Mouse (Mus musculus) CH12.LX (cell line): Measurements from ENCODE around the gene Prss12. TPM values are rescaled to one million over a fixed set of nuclear protein-coding genes. Genes with fewer than 3 reads are reported as not detected.
"Not testable (repeated sequence)": the region's sequence is repeated elsewhere in the genome, so short reads cannot be mapped to it uniquely, and the experiment has no call there.

ENCODE experiments used
- DNase-seq: peaks from one replicate; pipeline ENCODE4 v3.0.0-alpha.2; 2013; ENCODE audit errors: extremely low read depth
- H3K27ac ChIP-seq: 2 replicates; pipeline ENCODE4 v1.5.1; 2012; ENCODE audit warnings: low read depth, mild to moderate bottlenecking, control low read depth, moderate library complexity; ENCODE audit not compliant: insufficient read depth
- H3K27me3 ChIP-seq: replicated peaks from 2 replicates; pipeline ENCODE3; 2012; ENCODE audit warnings: inconsistent platforms
- H3K36me3 ChIP-seq, 2 experiments: replicated peaks in 1 of 2; 2 replicates each; pipeline versions ENCODE3 to v1.6.1; 2012; ENCODE audit warnings: inconsistent platforms in 1 of 2, low read length in 1 of 2, mild to moderate bottlenecking in 1 of 2, mixed read lengths in 1 of 2, moderate library complexity in 1 of 2; ENCODE audit not compliant: control insufficient read depth in 1 of 2, insufficient read depth in 1 of 2
- H3K4me1 ChIP-seq, 2 experiments: 2 replicates each; pipeline ENCODE4 v1.6.1; 2012; ENCODE audit warnings: inconsistent platforms in 1 of 2, moderate library complexity in 1 of 2; ENCODE audit not compliant: insufficient read depth in 2 of 2, control insufficient read depth in 1 of 2
- H3K4me2 ChIP-seq: 2 replicates; pipeline ENCODE4 v1.6.1; 2012; ENCODE audit warnings: low read depth, mild to moderate bottlenecking, control low read depth; ENCODE audit not compliant: poor library complexity, insufficient read depth, severe bottlenecking
- H3K4me3 ChIP-seq, 3 experiments: fragments of 150-350 bp in 1 of 3; sonication (generic) in 1 of 3; replicated peaks in 1 of 3; 2 replicates each; pipeline versions ENCODE3 to v1.5.1; 2011 to 2012; ENCODE audit warnings: low read depth in 2 of 3, low read length in 2 of 3, mild to moderate bottlenecking in 2 of 3, moderate library complexity in 2 of 3, control low read depth in 1 of 3, improper control_type of control experiment in 1 of 3, inconsistent platforms in 1 of 3, mixed read lengths in 1 of 3; ENCODE audit not compliant: poor library complexity in 1 of 3
- H3K79me2 ChIP-seq: replicated peaks from 2 replicates; pipeline ENCODE4 v1.6.1; 2012; ENCODE audit warnings: mild to moderate bottlenecking, moderate library complexity; ENCODE audit not compliant: control insufficient read depth, poor library complexity, insufficient read depth, severe bottlenecking; ENCODE audit errors: extremely low read depth
- H3K9ac ChIP-seq: 2 replicates; pipeline ENCODE4 v1.6.1; 2012; ENCODE audit warnings: low read depth, mild to moderate bottlenecking, control low read depth, moderate library complexity; ENCODE audit not compliant: insufficient read depth
- H3K9me3 ChIP-seq: replicated peaks from 2 replicates; pipeline ENCODE3; 2012; ENCODE audit warnings: low read length, inconsistent platforms, mixed read lengths
- BHLHE40 ChIP-seq: IDR thresholded peaks from 2 replicates; pipeline ENCODE4 v1.6.1; 2011; ENCODE audit warnings: mild to moderate bottlenecking, low read depth, low read length, improper control_type of control experiment
- CHD1 ChIP-seq: IDR thresholded peaks from 2 replicates; pipeline ENCODE4 v1.6.1; 2012; ENCODE audit warnings: low read depth, low read length, improper control_type of control experiment, inconsistent platforms
- CTCF ChIP-seq, 2 experiments: IDR thresholded peaks in 1 of 2; conservative IDR thresholded peaks in 1 of 2; 2 replicates each; pipeline ENCODE4 v1.5.1; 2011 to 2012; ENCODE audit warnings: low read depth in 2 of 2, low read length in 2 of 2, improper control_type of control experiment in 1 of 2, inconsistent platforms in 1 of 2, mild to moderate bottlenecking in 1 of 2, moderate library complexity in 1 of 2
- ELF1 ChIP-seq: IDR thresholded peaks from 2 replicates; pipeline ENCODE4 v1.6.1; 2014; ENCODE audit warnings: low read depth, mild to moderate bottlenecking, inconsistent platforms, low read length, improper control_type of control experiment
- IRF4 ChIP-seq: IDR thresholded peaks from 2 replicates; pipeline ENCODE4 v1.6.1; 2014; ENCODE audit warnings: low read depth, mild to moderate bottlenecking, inconsistent platforms, low read length, improper control_type of control experiment
- KAT2A ChIP-seq: IDR thresholded peaks from 2 replicates; pipeline ENCODE4 v1.6.1; 2012; ENCODE audit warnings: low read length, improper control_type of control experiment, inconsistent platforms; ENCODE audit not compliant: insufficient replicate concordance
- MAX ChIP-seq: IDR thresholded peaks from 2 replicates; pipeline ENCODE4 v1.6.1; 2011; ENCODE audit warnings: low read length, improper control_type of control experiment
- MXI1 ChIP-seq: IDR thresholded peaks from 2 replicates; pipeline ENCODE4 v1.6.1; 2011; ENCODE audit warnings: mild to moderate bottlenecking, low read depth, low read length, improper control_type of control experiment
- NRF1 ChIP-seq: IDR thresholded peaks from 2 replicates; pipeline ENCODE4 v1.6.1; 2014; ENCODE audit warnings: low read depth, mild to moderate bottlenecking, inconsistent platforms, low read length, improper control_type of control experiment, moderate library complexity
- RCOR1 ChIP-seq: conservative IDR thresholded peaks from 2 replicates; pipeline ENCODE4 v1.6.1; 2012; ENCODE audit warnings: low read depth, mild to moderate bottlenecking, inconsistent platforms, low read length, improper control_type of control experiment
- TBP ChIP-seq: conservative IDR thresholded peaks from 2 replicates; pipeline ENCODE4 v1.6.1; 2011; ENCODE audit warnings: low read depth, low read length, improper control_type of control experiment
- dilution Hi-C: fragments of 300-500 bp; cut with MboI; formaldehyde crosslinking; loops from 2 replicates; pipeline ENCODE4 v1.14.3; 2020; ENCODE audit warnings: low sequenced_read_pairs; ENCODE audit not compliant: extremely low pct_unique_long_range_greater_than_20kb, extremely low pct_ligation_motif_present
- in situ Hi-C: fragments of 300-500 bp; cut with MboI; formaldehyde crosslinking; loops from 3 replicates; pipeline ENCODE4 v1.14.3; 2019; ENCODE audit warnings: low sequenced_read_pairs, low pct_ligation_motif_present, low pct_unique_long_range_greater_than_20kb, mixed read lengths
- polyA plus RNA-seq: library from polyadenylated mRNA; unstranded; fragments of >175 nt; gene quantifications from 2 replicates; pipeline ENCODE4 v1.2.1, GENCODE M21; 2012; ENCODE audit warnings: low read depth; ENCODE audit not compliant: insufficient read length
- total RNA-seq, 2 experiments: library from RNA; depleted of rRNA; stranded (reverse); fragments of 300-350 nt in 1 of 2; fragments of >200 nt in 1 of 2; gene quantifications; 2 replicates each; pipeline ENCODE4 v1.2.3; 2012 to 2014

Gene Prss12
- total and polyA plus RNA-seq, 3 experiments: 0.13 TPM; not detected in 2

DNA sequence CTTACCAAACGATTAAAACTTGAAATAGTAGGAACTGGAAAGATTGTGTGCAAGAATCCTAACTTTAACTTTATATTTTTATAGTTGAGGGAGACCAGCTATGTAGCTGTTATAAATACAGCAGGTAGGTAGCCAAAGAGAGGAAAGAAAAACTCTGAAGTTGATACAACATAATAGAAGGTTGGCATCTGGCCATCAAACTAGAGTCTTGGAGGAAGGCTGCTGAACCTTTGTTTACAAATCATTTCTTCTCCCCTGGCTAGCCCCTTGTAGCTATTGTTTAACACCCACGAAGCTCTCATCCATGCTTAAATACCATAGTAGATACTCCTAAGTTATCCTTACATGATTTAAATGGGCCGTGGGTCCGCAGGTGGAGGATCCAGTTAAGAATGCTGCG is 52.1 kb downstream of the Prss12 start:
- no peak overlapping the region for H3K27ac ChIP-seq
- DNase-seq: no peak
- no peak overlapping the region for H3K4me3 ChIP-seq
- H3K4me1 ChIP-seq: no peaks in the 10 kb centered on the region
- no peaks in the 10 kb centered on the region for H3K27me3 ChIP-seq
- in situ Hi-C loops: no loop called here
- H3K36me3 ChIP-seq: no peaks in the 10 kb centered on the region
- H3K79me2 ChIP-seq: no peaks in the 10 kb centered on the region
- dilution Hi-C loops: no loop called here
- TF ChIP-seq TBP (no peak), MXI1 (no peak), MAX (no peak), BHLHE40 (no peak)
- TF ChIP-seq, all 38 proteins: peak for 0
- H3K4me2 ChIP-seq: no peak overlapping the region
- no peaks in the 10 kb centered on the region for H3K9me3 ChIP-seq
- no peak overlapping the region for H3K9ac ChIP-seq

DNA sequence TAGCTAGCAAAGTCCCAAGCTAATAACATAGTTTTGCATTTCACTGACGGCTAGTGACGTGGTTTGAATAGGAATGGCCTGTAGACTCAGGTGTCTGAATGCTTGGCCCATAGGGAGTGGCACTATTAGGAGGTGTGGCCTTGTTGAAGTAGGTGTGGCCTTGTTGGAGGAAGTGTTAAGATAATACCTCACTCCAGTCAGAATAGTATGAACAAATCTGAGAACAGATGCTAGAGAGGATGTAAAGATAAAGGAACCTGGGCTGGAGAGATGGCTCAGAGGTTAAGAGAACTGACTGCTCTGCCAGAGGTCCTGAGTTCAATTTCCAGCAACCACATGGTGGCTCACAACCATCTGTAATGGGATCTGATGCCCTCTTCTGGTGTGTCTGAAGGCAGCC is 55.1 kb downstream of the Prss12 start:
- peak; percentile 62; the same call in 1 of the 2 replicates for TF ChIP-seq TBP
- peak in 1 of 2 experiments; percentile 10; a peak in 1 of 4 replicates for TF ChIP-seq CTCF (conservative IDR thresholded peaks at IDR 0.05 in 1 of 2, IDR thresholded peaks at IDR 0.05 in 1 of 2; ENCODE audit: low read depth in 2 of 2, low read length in 2 of 2)
- in situ Hi-C loops: loop anchor here (10.0 to 25.0 kb wide), 2 partner anchors 337 to 1086 kb away; partner anchors contain the start of gene 1700003H04Rik
- dilution Hi-C loops, H3K79me2 ChIP-seq, H3K4me3 ChIP-seq, H3K27ac ChIP-seq, H3K9ac ChIP-seq, H3K4me2 ChIP-seq, H3K9me3 ChIP-seq, H3K27me3 ChIP-seq: not testable (repeated sequence)
- Histone ChIP-seq H3K36me3 (peaks cover 11 to 25% of the 10 kb centered on the region in 2 experiments), H3K4me1 (peaks cover 5 to 15% of the 10 kb centered on the region in 2 experiments; a peak in 3 of 4 replicates)
- peak; percentile 31 for DNase-seq

DNA sequence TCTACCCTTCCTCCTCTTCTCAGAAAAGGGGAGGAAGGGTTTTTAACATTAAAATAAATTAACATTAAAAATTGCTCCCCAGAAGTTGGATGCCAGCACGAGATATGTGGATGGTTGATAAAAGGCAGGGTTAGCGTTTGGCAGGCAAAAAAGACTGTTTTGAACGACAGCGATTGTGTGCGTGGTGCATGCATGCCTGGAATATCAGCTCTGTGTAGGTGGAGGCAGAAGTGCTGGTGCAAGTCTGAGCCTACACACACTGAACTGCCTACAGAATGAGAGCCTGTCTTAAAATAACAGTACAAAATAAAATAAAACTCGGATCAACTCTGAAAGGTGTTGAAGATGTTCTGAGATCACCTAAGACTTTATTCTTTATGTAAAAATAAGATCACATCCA is 57.2 kb downstream of the Prss12 start:
- Histone ChIP-seq H3K9me3 (no peaks in the 10 kb centered on the region), H3K4me1 (peaks cover 5 to 15% of the 10 kb centered on the region in 2 experiments; a peak in 3 of 4 replicates), H3K4me3 (no peak overlapping the region), H3K27ac (no peak overlapping the region), H3K36me3 (peaks cover 11 to 36% of the 10 kb centered on the region in 2 experiments), H3K9ac (no peak overlapping the region), H3K27me3 (no peaks in the 10 kb centered on the region), H3K4me2 (no peak overlapping the region), H3K79me2 (peaks cover 13% of the 10 kb centered on the region)
- no peak for TF ChIP-seq ELF1
- no peak for TF ChIP-seq KAT2A
- no peak for TF ChIP-seq CHD1
- no peak for TF ChIP-seq NRF1
- no peak for TF ChIP-seq RCOR1
- no peak for TF ChIP-seq IRF4
- peak; percentile 18 for DNase-seq
- in situ Hi-C loops: loop anchor here (10.0 to 25.0 kb wide), 2 partner anchors 339 to 1083 kb away; partner anchors contain the start of gene 1700003H04Rik
- dilution Hi-C loops: no loop called here
